Mouse (Mus musculus) liver, adult 2 months (tissue): Measurements from ENCODE around the gene Dnah14.

ENCODE experiments used
- CTCF ChIP-seq: fragments of 200-500 bp; IDR thresholded peaks from 2 replicates; pipeline ENCODE4 v1.5.1; 2011; ENCODE audit warnings: low read depth, low read length, control low read depth
- POLR2A ChIP-seq: fragments of 200-500 bp; IDR thresholded peaks from 2 replicates; pipeline ENCODE4 v1.6.1; 2011; ENCODE audit warnings: low read length, control low read depth; ENCODE audit not compliant: insufficient read depth; ENCODE audit errors: extremely low read depth

GRCm38 (mm10) chr1:181851521-181852310 is 275.4 kb downstream of the Dnah14 start:
- no peak for TF ChIP-seq POLR2A
- no peak for TF ChIP-seq CTCF
